Mouse (Mus musculus) adrenal gland, adult 2 months (tissue): ENCODE data around the gene Filip1. TPM values are rescaled to one million over a fixed set of nuclear protein-coding genes. Genes with fewer than 3 reads are reported as not detected.
A peak's percentile ranks its signal among the peaks of the same experiment; 100 is the strongest.

Experiments used
- DNase-seq: peaks from one replicate; pipeline ENCODE4 v3.0.0; 2021
- polyA plus RNA-seq: library from polyadenylated mRNA; depleted of rRNA; stranded (reverse); fragments of >200 nt; gene quantifications from 2 replicates; pipeline ENCODE4 v1.2.3, GENCODE M21; 2012
- total RNA-seq, 2 experiments: library from RNA; stranded (reverse); gene quantifications; 2 replicates each; pipeline ENCODE4 v1.2.3; 2021

The Filip1 gene
- total and polyA plus RNA-seq, 3 experiments: 7.9 to 75.4 (median 51.8) TPM

DNA sequence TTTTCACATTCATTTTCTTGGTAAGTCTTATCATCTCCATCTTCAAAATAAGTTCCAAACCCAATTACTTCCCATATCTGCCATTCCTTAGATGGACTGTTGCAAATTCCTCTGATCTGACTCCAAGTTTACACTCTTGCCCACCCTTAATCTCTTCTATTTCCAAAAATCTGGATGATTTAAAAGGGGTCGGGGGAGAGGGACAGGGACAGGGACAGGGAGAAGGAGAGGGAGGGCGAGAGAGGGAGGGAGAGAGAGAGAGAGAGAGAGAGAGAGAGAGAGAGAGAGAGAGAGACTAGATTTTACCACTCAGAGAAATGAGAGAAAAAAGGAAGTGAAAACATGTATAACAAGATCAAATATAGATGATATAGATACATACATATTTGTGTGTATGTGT, 188.8 kb downstream of the Filip1 start:
- no peak for DNase-seq

DNA sequence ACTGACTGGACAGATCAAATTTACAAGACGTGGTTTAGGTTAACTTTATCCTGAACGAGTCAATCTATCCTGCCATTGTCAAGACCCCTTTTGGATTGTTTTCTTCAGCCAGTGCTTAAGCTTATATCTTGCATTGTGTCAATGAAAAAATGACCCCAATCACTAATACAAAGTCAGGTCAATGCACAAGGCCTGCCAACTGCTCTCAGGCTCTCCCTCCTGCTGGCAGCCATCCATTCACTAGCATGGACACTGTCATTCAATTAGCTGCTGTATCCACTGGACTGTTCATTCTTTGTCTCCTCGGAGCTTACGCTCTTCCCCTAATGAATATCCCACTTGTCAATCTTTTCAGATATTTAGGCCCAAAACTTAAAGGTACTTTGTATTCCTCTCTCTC, 189.2 kb downstream of the Filip1 start:
- no peak for DNase-seq

- no peak for DNase-seq
Observed at GRCm38 (mm10) chr9:79816464-79816863, 196.2 kb downstream of the Filip1 start.

DNA sequence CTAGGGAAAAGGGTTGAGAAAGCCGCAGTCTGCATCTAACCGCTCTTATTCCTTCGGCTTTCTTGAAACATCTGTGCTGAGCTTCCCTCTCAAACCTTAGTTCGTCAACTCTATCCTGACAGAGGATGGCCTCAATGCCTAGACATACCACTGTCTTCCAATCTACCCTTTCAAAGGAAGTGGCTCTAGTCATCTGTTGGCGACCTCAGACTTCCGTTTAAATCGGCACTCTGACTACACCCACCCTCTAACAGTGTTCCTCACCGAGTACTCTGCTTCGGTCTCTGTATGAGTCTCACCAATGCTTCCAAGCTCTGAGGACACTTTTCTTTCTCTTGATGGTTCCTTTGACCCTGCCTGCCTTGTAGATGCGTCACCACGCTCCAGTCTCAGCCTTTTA, 196.6 kb downstream of the Filip1 start:
- no peak for DNase-seq

GRCm38 (mm10) chr9:79814592-79814991, 198.1 kb downstream of the Filip1 start:
- no peak for DNase-seq

DNA sequence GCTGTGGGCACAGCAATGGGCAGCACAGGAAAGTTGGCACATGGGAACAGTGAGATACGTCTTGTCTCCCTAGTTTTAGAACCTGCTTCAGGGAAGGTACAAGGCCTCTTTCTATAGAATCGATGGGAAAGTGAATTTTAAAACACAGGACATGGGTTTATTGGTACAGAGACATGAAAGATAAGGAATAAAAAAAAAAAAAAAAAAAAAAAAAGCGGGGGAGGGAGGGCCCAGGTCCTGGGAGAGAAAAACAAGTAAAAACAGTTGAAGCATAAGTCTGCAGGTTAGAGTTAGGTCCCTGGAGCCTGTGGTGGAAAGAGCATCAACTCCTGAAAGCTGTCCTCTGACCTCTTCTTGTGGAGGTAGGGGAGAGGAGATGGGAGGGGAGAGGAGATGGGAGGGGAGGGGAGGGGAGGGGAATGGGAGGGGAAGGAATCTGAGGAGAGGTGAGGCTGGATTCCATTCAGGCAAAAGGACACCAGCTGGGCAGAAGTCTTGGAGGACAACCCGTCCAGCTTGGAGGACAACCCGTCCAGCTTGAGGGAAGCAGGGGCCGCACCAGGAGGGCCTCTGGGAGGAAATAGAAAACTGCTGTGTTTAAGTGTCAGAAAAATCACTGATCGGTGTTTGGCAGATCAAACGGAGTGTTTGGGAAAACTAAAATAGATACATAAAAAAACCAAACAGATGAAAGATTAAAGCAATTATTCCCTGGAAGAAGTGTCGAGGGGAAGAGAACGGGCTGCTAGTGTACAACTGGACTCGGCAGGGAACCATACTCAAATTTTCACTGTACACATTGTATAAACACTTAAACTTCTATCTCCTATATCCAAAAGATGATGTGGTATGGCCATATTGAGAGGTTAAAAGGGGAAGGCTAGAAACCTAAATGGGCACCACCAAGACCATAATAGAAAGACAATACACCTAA, 201.4 kb downstream of the Filip1 start:
- DNase-seq: no peak

DNA sequence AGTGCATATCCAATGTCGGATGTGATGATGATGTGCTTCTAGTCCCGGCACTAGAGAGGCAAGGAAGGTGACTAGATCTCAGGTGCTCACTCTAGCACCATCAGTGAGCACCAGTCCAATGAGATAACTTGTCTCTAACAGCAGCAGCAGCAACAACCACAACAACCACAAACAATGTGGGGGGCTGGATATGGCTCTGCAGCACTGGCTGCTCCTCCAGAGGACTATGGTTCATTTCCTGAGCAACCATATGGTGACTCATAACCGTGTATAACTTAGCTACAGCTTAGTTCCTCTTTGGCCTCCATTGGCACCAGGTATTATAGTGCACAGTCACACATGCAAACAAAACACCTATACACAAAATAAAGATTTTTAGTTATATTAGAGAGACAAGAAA, 202.1 kb downstream of the Filip1 start:
- no peak for DNase-seq

DNA sequence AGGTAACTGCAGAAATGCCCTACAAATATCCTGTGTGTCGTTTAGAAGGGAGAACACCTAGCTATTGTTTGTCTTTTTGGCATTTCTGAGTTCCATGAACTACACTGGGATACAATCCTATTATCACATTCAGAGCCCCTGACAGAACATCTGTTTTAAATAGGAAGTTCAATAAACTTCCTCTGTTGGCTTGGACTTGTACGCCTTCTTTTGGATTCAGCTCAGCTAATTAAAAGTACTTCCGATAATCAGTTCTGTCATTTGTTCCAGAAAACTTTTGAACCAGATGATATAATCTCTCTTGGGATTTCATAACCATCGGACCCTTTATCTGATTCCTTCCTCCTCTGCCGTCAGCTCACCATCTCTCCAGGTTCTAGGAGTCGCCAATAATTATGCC, 203.2 kb downstream of the Filip1 start:
- DNase-seq: no peak

GRCm38 (mm10) chr9:79807178-79807577, 205.5 kb downstream of the Filip1 start:
- no peak for DNase-seq

DNA sequence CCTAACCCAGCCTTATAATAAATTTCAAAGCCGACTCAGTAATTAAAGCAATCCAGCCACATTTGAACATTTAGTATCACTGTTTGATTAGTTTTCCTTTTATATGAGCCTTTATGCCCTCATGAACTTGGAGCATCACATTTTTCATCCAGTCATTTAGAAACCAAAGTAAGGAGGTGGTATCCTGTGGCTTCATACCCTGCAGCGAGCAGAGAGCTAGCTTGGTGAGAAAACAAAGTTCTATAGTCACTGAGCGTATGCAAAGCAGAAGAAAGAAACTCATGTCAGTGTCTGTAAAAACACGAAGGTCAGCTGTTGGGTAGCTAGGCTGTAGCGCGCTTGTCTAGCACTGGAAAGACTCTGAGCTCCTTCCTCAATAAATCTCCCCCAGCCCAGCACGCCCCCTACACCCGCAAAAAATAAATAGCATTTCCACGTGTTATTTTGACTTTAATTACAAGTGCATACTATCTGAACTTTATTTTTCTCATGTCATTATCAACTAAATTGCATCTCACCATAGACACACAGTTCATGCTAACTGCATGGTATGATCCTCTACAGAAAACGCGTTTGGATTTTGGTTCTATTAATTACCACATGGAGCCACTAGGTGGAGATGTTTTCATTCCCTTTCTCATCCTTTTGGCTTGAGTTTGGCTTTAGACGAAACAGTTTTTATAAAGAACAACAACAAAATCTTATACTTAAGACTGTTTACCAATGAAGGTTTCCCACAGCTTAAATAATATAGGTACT, 206.2 kb downstream of the Filip1 start:
- DNase-seq: no peak

DNA sequence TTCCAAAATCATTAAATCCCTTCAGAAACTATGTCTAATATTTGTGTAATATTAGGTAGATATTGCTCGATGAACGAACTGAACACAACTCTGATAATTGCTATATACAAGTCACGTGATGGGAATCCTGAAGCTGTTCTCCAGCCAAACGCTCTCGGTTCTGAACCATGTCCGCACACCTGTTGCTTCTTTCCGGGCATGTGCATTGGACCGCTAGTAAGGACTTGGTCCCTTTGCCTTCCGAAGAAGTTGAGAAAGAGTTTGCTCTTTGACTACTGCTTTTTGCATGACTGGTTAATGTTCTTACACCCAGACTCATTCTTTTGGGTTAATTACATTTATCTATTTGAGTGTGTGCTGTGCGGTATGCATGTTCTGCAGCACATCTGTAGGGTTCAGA, 207.2 kb downstream of the Filip1 start:
- DNase-seq: no peak

- DNase-seq: no peak
Observed at GRCm38 (mm10) chr9:79796461-79797135, 216.1 kb downstream of the Filip1 start.

DNA sequence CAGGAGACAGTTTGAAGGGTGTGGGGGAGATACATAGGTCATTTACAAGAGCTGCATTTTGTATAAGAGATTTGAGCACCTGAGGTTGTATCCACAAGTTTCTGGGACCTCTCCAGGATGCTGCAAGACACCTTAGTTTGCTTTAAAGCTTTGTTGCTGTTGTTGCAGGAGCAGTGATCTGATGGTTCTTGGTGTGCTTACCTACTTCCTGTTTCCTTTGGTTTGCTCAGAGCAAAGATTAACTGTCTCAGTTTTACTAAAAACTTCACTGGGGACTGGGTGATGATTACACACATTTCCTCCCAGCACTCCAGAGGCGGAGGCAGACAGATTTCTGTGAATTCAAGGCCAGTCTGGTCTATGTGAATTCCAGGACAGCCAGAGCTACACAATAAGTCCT, 217.6 kb downstream of the Filip1 start:
- DNase-seq: no peak

DNA sequence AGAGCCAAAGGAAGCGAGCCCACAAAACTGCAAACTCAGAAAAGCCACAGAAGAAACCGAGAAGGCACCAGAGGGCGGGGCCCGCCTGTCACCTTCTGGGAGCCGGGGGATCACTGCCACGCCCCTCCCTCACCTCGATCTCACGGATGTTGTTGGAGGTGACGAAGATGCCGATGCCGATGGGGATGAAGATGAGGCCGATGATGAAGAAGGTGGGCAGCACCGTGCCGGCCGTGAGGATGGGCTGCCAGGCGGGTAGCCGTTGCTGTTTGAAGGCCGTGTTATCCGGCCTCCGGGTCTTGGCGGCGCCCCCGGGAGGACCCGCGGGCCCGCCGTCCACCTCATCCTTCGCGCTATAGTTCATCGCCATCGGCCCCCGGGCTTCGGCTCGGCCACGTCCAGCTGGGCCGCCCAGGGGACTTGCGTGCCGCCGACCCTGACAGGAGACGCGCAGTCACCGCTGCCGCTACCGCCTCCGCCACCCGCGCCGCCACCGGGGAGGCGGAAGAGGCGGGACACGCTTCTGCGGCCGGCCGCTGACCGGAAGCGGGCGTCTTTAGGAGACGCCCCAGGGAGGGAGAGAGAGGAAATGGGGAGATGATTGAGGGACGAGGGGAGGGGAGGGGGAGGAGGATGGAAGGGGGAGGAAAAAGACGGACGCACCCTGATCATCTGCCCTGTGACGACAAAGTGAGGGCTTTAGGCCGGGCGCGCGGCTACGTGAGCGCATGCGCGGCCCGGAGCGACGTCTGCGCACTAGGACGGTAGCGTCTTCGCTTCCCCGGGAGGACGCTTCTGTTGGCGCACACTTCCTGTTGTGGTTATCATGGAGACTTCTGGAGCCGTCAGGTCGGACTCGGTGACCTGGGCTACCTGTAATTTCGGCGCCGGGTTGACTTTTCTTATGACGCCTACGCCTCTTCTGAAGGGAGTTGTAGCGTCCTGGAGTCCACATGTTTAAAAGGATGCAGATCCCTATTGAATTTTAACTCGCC, 219.5 kb downstream of the Filip1 start, which contains the start of gene Tmem30a:
TSS of gene Tmem30a (minus strand) at position 667 of the 995 bp plus-strand sequence.
- peak; percentile 97 for DNase-seq

DNA sequence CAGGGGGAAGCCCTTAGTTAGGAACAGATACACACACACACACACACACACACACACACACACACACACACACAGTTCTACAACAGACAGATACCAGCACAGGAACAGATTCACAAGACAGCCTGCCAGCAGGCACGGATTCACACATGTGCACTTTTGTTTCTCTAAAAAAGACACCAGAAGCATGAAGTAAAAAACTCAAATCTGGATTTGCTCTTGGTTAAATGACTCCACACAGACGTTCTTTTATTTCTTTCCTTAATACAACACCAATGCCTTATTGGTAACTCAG, 226.9 kb downstream of the Filip1 start:
- DNase-seq: peak; percentile 14

DNA sequence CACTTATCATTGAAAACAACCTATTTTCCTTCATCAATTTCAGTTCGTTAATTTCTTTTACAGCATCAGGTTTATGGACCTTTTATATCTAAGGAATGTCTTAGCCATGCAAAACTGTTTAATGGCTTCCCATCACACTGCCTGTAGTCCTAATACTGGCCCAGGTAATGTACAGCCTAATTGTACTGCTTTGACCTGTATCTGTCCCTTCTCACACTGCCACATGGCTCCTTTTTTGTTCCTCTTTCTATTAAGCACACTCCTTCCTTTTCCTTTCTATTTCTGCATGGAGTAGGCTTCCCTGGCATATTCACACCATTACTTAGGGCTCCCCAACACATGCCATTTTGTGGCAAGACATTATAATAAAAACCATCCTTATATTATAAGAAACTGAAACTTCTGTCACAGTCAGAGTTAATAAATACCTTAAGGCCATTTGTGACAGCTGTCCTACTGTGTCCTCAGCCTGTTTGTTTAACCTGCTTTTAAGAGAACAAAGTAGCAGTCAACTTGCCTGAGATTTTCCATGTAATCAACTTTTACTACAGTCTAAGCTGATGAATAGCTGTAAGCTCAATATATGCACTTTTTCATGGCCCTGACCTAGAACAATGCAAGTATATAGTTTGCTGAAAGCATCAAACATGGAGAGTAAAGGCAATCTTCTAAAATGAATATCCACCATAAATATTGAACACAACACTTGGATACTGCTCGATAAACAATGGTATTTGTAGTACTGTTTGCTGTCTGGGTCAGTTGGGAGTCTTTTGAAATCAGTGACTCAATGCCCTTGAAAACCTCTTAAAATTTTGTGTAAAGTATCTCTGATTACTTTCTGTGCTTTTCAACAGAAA, 227.5 kb downstream of the Filip1 start:
- DNase-seq: no peak

GRCm38 (mm10) chr9:79784439-79784838, 228.2 kb downstream of the Filip1 start:
- no peak for DNase-seq

DNA sequence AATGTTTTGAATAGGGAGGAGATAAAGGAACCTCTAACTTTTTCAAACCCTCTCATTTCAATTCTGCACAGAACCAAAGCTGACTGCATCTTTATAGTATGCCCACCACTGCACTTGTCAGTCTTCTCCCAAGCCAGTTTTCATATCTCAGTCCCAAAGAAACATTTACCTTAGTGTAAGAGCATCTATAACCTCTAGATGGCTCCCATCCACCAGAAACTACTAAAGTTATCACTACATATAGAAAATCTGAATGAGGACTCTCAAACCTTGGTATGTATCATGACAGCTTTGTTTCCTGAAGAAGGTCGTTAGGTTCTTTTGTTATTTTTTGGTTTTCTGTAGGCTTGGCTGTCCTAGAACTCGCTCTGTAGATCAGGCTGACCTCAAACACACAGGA, 233.3 kb downstream of the Filip1 start:
- no peak for DNase-seq

DNA sequence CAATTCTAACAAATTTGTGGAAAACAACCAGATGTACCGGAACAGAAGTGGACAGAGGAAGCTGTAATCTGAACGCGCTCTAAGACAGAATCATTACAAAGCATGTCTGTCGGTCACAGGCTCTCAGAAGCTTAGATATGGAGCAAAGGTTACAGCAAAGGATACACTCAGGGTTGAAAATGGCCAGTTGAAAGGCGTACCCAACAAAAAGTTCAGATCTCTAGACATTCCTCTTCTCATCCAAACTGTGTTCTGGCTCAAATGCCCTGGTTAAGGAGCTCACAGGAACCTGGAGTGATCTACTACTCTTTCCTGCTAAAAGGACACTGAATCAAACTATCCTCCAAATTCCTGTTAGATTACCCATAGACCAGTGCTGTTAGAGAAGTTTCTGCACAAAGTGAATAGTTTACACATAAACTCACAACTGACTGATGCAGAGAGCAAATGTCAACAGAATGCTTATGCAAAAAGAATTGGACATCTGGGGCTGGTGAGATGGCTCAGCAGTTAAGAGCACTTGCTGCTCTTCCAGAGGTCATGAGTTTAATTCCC, 245.6 kb downstream of the Filip1 start:
- DNase-seq: no peak

GRCm38 (mm10) chr9:79765329-79765728, 247.3 kb downstream of the Filip1 start:
- no peak for DNase-seq
